In the genomic region with DNA sequence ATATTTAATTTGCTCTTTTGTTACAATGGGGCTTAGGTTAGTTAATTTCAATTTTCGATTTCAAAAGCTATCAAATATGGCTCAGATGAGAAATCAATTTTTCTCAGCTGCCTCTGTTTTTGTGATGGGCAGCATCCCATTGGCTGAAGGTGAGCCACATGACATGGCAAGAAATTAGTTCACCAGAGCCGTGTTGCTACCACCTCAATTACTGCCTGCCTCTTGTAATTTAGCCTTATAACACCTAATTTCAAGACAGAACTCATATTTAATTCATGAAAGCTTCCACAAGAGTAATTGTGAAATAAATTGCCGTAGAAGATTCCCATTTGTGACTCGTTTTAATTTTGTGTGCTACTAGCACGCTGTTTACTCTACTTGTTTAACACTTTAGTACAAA, we compare ENCODE assay signal across 22 mouse cellular contexts.
A peak's percentile ranks its signal among the peaks of the same experiment; 100 is the strongest.
DNase-seq lines count a peak whose midpoint lies in the region; ATAC-seq lines count a peak whose summit lies in the region.
"Had no signal": no experiment of that assay in that cellular context is flagged by ENCODE, and none has a peak within 500 bp of the region (broad histone marks: within the 10 kb centered on the region; RNA-seq: fewer than 3 reads in every experiment).

No protein-coding gene starts in this region.

- no peak overlapping the region for H3K4me2 ChIP-seq in midbrain, embryonic 11.5 days
- no peak overlapping the region for H3K4me2 ChIP-seq in hindbrain, embryonic 12.5 days (replicated peaks)
- H3K4me2 ChIP-seq in midbrain, embryonic 13.5 days (replicated peaks): no peak overlapping the region
- peak overlapping the region; percentile 39 for H3K4me2 ChIP-seq in neural tube, embryonic 15.5 days
- H3K4me2 ChIP-seq: embryonic facial prominence, embryonic 13.5 days; heart, embryonic 11.5 days; liver, embryonic 13.5 days; lung, embryonic 14.5 days had no signal

- H3K9me3 ChIP-seq in midbrain, embryonic 11.5 days (ENCODE audit: control insufficient read depth, low read length): no peaks in the 10 kb centered on the region
- H3K9me3 ChIP-seq in midbrain, embryonic 10.5 days (replicated peaks): no peaks in the 10 kb centered on the region
- no peaks in the 10 kb centered on the region for H3K9me3 ChIP-seq in hindbrain, embryonic 12.5 days (replicated peaks)
- no peaks in the 10 kb centered on the region for H3K9me3 ChIP-seq in midbrain, embryonic 13.5 days
- H3K9me3 ChIP-seq in neural tube, embryonic 15.5 days (replicated peaks): no peaks in the 10 kb centered on the region
- H3K9me3 ChIP-seq: embryonic facial prominence, embryonic 13.5 days; limb, embryonic 12.5 days; liver, embryonic 13.5 days had no signal

- DNase-seq in midbrain, embryonic 11.5 days (ENCODE audit: low spot score, missing footprints): peak; percentile 84
- no peak for DNase-seq in midbrain, embryonic 10.5 days (ENCODE audit: low spot score)
- no peak for DNase-seq in cerebellum, postnatal 36 days
- DNase-seq in layer of hippocampus, adult 9-10 months (ENCODE audit: low spot score): no peak
- DNase-seq in heart, adult 9 months (ENCODE audit: low spot score in 2 of 2): no peak
- DNase-seq: adrenal gland, adult 8-10 months; cerebellum, adult 9-11 months; heart, postnatal 10 days; kidney, adult 8-10 months; kidney, postnatal 4 days; liver, embryonic 13.5 days; lung, embryonic 14.5 days; lung, postnatal 36 days; thymus, postnatal 4 days had no signal

- H3K9ac ChIP-seq in midbrain, embryonic 11.5 days (ENCODE audit: low read length): no peak overlapping the region
- no peak overlapping the region for H3K9ac ChIP-seq in hindbrain, embryonic 12.5 days
- H3K9ac ChIP-seq in midbrain, embryonic 13.5 days (replicated peaks): no peak overlapping the region
- H3K9ac ChIP-seq in neural tube, embryonic 15.5 days (replicated peaks): no peak overlapping the region
- H3K9ac ChIP-seq: embryonic facial prominence, embryonic 13.5 days; limb, embryonic 12.5 days; liver, embryonic 13.5 days; lung, embryonic 14.5 days had no signal

- H3K4me3 ChIP-seq in midbrain, embryonic 11.5 days (ENCODE audit: low read depth, low read length): no peak overlapping the region
- H3K4me3 ChIP-seq in midbrain, embryonic 10.5 days: no peak overlapping the region
- H3K4me3 ChIP-seq in hindbrain, embryonic 12.5 days: no peak overlapping the region
- no peak overlapping the region for H3K4me3 ChIP-seq in midbrain, embryonic 13.5 days (replicated peaks)
- H3K4me3 ChIP-seq in neural tube, embryonic 15.5 days (replicated peaks): no peak overlapping the region
- H3K4me3 ChIP-seq: embryonic facial prominence, embryonic 13.5 days; limb, embryonic 12.5 days; liver, embryonic 13.5 days had no signal

- peaks cover 8% of the 10 kb centered on the region; the same call in 1 of the 2 replicates for H3K4me1 ChIP-seq in midbrain, embryonic 11.5 days (ENCODE audit: control insufficient read depth, insufficient read depth, low read length)
- H3K4me1 ChIP-seq in midbrain, embryonic 10.5 days: peaks cover 24% of the 10 kb centered on the region
- H3K4me1 ChIP-seq in hindbrain, embryonic 12.5 days: 0 out of 2 replicates have a peak, but pooled peaks cover 4% of the 10 kb centered on the region
- H3K4me1 ChIP-seq in midbrain, embryonic 13.5 days (replicated peaks): peaks cover 19% of the 10 kb centered on the region
- H3K4me1 ChIP-seq in neural tube, embryonic 15.5 days: peaks cover 14% of the 10 kb centered on the region
- H3K4me1 ChIP-seq: embryonic facial prominence, embryonic 13.5 days; liver, embryonic 13.5 days had no signal

- H3K36me3 ChIP-seq in midbrain, embryonic 11.5 days (ENCODE audit: control insufficient read depth, insufficient read depth, low read length): no peaks in the 10 kb centered on the region
- H3K36me3 ChIP-seq in midbrain, embryonic 10.5 days: no peaks in the 10 kb centered on the region
- no peaks in the 10 kb centered on the region for H3K36me3 ChIP-seq in hindbrain, embryonic 12.5 days
- H3K36me3 ChIP-seq in midbrain, embryonic 13.5 days: no peaks in the 10 kb centered on the region
- H3K36me3 ChIP-seq in neural tube, embryonic 15.5 days: no peaks in the 10 kb centered on the region
- H3K36me3 ChIP-seq: embryonic facial prominence, embryonic 13.5 days; limb, embryonic 12.5 days; liver, embryonic 13.5 days had no signal

- H3K27ac ChIP-seq in midbrain, embryonic 11.5 days (ENCODE audit: low read depth, low read length): no peak overlapping the region
- H3K27ac ChIP-seq in midbrain, embryonic 10.5 days (replicated peaks): no peak overlapping the region
- H3K27ac ChIP-seq in hindbrain, embryonic 12.5 days: no peak overlapping the region
- H3K27ac ChIP-seq in midbrain, embryonic 13.5 days: peak overlapping the region; percentile 80
- no peak overlapping the region for H3K27ac ChIP-seq in neural tube, embryonic 15.5 days (replicated peaks)
- H3K27ac ChIP-seq: embryonic facial prominence, embryonic 13.5 days; limb, embryonic 12.5 days; liver, embryonic 13.5 days had no signal

- ATAC-seq in midbrain, embryonic 11.5 days (ENCODE audit: low FRiP score): no peak
- ATAC-seq in hindbrain, embryonic 12.5 days (ENCODE audit: low FRiP score): peak; percentile 67
- ATAC-seq in midbrain, embryonic 13.5 days: peak; percentile 66
- ATAC-seq in neural tube, embryonic 15.5 days (ENCODE audit: low FRiP score): no peak
- ATAC-seq: CD4-positive, CD25-positive, alpha-beta regulatory T cell, adult 4 months; Patski had no signal

- peaks cover 3% of the 10 kb centered on the region; the same call in 1 of the 2 replicates for H3K27me3 ChIP-seq in midbrain, embryonic 11.5 days (ENCODE audit: control insufficient read depth, insufficient read depth, low read length)
- H3K27me3 ChIP-seq in midbrain, embryonic 10.5 days (ENCODE audit: low read depth, poor library complexity, severe bottlenecking): peaks cover 70% of the 10 kb centered on the region
- no peaks in the 10 kb centered on the region for H3K27me3 ChIP-seq in hindbrain, embryonic 12.5 days
- H3K27me3 ChIP-seq in midbrain, embryonic 13.5 days: peaks cover 35% of the 10 kb centered on the region
- H3K27me3 ChIP-seq in neural tube, embryonic 15.5 days (replicated peaks): no peaks in the 10 kb centered on the region
- H3K27me3 ChIP-seq: liver, embryonic 13.5 days; Patski had no signal

- WGBS in midbrain, embryonic 11.5 days: 75% methylated on average over 5 of the region's 5 CpGs
- WGBS in midbrain, embryonic 10.5 days: 81% methylated on average over 5 of the region's 5 CpGs
- 51% methylated on average over 5 of the region's 5 CpGs for WGBS in hindbrain, embryonic 12.5 days
- 40% methylated on average over 5 of the region's 5 CpGs for WGBS in midbrain, embryonic 13.5 days
- WGBS in neural tube, embryonic 15.5 days: 16% methylated on average over 5 of the region's 5 CpGs

Comparison
In these comparisons a context has a peak if more than half of its experiments do, and no peak if none do; other contexts are left out.
1. ATAC-seq: peak in hindbrain, embryonic 12.5 days (single experiment) and midbrain, embryonic 13.5 days (single experiment); none in midbrain, embryonic 11.5 days (single experiment) and neural tube, embryonic 15.5 days (single experiment).